Mouse (Mus musculus) C2C12 (cell line): ENCODE measurements around the gene Rgma. TPM values are rescaled to one million over a fixed set of nuclear protein-coding genes. Genes with fewer than 3 reads are reported as not detected.

Experiments used
- H3K27me3 ChIP-seq: one replicate; pipeline ENCODE4 v1.6.1; 2011; ENCODE audit not compliant: control insufficient read depth, insufficient read depth, insufficient read length
- H3K36me3 ChIP-seq: one replicate; pipeline ENCODE4 v1.6.1; 2011; ENCODE audit not compliant: control insufficient read depth, insufficient read depth
- H3K4me3 ChIP-seq: one replicate; pipeline ENCODE4 v1.5.1; 2011; ENCODE audit warnings: mild to moderate bottlenecking, control low read depth; ENCODE audit not compliant: poor library complexity, insufficient read depth, severe bottlenecking
- H3K79me2 ChIP-seq: one replicate; pipeline ENCODE4 v1.6.1; 2011; ENCODE audit not compliant: control insufficient read depth, insufficient read depth
- H3K79me3 ChIP-seq: one replicate; pipeline ENCODE4 v1.6.1; 2011; ENCODE audit warnings: low read depth, control low read depth
- H3ac ChIP-seq: one replicate; pipeline ENCODE3; 2011; ENCODE audit warnings: low read depth; ENCODE audit not compliant: control insufficient read depth, insufficient read length
- CEBPB ChIP-seq: IDR thresholded peaks from one replicate; pipeline ENCODE4 v1.6.1; 2011; ENCODE audit warnings: low read depth, mild to moderate bottlenecking, control low read depth, moderate library complexity
- CTCF ChIP-seq: IDR thresholded peaks from one replicate; pipeline ENCODE4 v1.5.1; 2011; ENCODE audit not compliant: control insufficient read depth, insufficient read depth, insufficient read length
- FOSL1 ChIP-seq: IDR thresholded peaks from one replicate; pipeline ENCODE4 v1.8.0; 2011; ENCODE audit warnings: mild to moderate bottlenecking, low read length; ENCODE audit not compliant: poor library complexity, insufficient read depth, severe bottlenecking
- MAX ChIP-seq: IDR thresholded peaks from one replicate; pipeline ENCODE4 v1.6.1; 2011; ENCODE audit warnings: mild to moderate bottlenecking, control low read depth
- MYOD1 ChIP-seq: IDR thresholded peaks from one replicate; pipeline ENCODE4 v1.6.1; 2011; ENCODE audit warnings: low read depth; ENCODE audit not compliant: control insufficient read depth, insufficient read length
- MYOG ChIP-seq: IDR thresholded peaks from one replicate; pipeline ENCODE4 v1.6.1; 2011; ENCODE audit not compliant: control insufficient read depth, insufficient read length; ENCODE audit errors: extremely low read depth
- USF1 ChIP-seq: IDR thresholded peaks from one replicate; pipeline ENCODE4 v1.6.1; 2011; ENCODE audit warnings: low read depth, mild to moderate bottlenecking, control low read depth, moderate library complexity
- polyA plus RNA-seq: library from polyadenylated mRNA; unstranded; fragments of >200 nt; fragmentation: generic; extraction: Trizol; gene quantifications from one replicate; pipeline ENCODE4 v1.2.1, GENCODE M21; 2012; ENCODE audit warnings: missing spikeins

Rgma gene
- polyA plus RNA-seq, 1 experiment = 1.4 TPM

GRCm38 (mm10) chr7:73330754-73331153, 44.6 kb upstream of the Rgma start:
- H3K36me3 ChIP-seq = no peaks in the 10 kb centered on the region
- no peaks in the 10 kb centered on the region for H3K79me3 ChIP-seq
- no peak overlapping the region for H3K4me3 ChIP-seq
- no peaks in the 10 kb centered on the region for H3K27me3 ChIP-seq
- TF ChIP-seq CEBPB = no peak
- no peak for TF ChIP-seq USF1
- TF ChIP-seq MYOG = no peak
- no peak for TF ChIP-seq MYOD1
- no peak for TF ChIP-seq CTCF
- no peak for TF ChIP-seq MAX
- TF ChIP-seq FOSL1 = no peak
- no peak overlapping the region for H3ac ChIP-seq
- H3K79me2 ChIP-seq = no peaks in the 10 kb centered on the region

GRCm38 (mm10) chr7:73331645-73332044, 43.7 kb upstream of the Rgma start:
- Histone ChIP-seq H3K36me3 (no peaks in the 10 kb centered on the region), H3K79me3 (no peaks in the 10 kb centered on the region), H3ac (no peak overlapping the region), H3K4me3 (no peak overlapping the region), H3K27me3 (no peaks in the 10 kb centered on the region), H3K79me2 (no peaks in the 10 kb centered on the region)
- TF ChIP-seq CEBPB = no peak

GRCm38 (mm10) chr7:73333398-73333988, 41.8 kb upstream of the Rgma start:
- Histone ChIP-seq H3K79me3 (no peaks in the 10 kb centered on the region), H3K36me3 (no peaks in the 10 kb centered on the region), H3ac (no peak overlapping the region), H3K27me3 (no peaks in the 10 kb centered on the region), H3K4me3 (no peak overlapping the region), H3K79me2 (no peaks in the 10 kb centered on the region)
- no peak for TF ChIP-seq CTCF
- TF ChIP-seq FOSL1 = no peak
- no peak for TF ChIP-seq MYOD1
- TF ChIP-seq USF1 = no peak

GRCm38 (mm10) chr7:73334883-73335282, 40.4 kb upstream of the Rgma start:
- Histone ChIP-seq H3K4me3 (no peak overlapping the region), H3K79me2 (no peaks in the 10 kb centered on the region), H3K36me3 (no peaks in the 10 kb centered on the region), H3K27me3 (no peaks in the 10 kb centered on the region), H3ac (no peak overlapping the region), H3K79me3 (no peaks in the 10 kb centered on the region)
- TF ChIP-seq USF1 (no peak), MYOD1 (no peak), FOSL1 (no peak), MYOG (no peak)

GRCm38 (mm10) chr7:73336380-73336779, 38.9 kb upstream of the Rgma start:
- Histone ChIP-seq H3K36me3 (no peaks in the 10 kb centered on the region), H3ac (no peak overlapping the region), H3K79me2 (no peaks in the 10 kb centered on the region), H3K4me3 (no peak overlapping the region), H3K27me3 (no peaks in the 10 kb centered on the region), H3K79me3 (no peaks in the 10 kb centered on the region)
- TF ChIP-seq CEBPB (no peak), CTCF (no peak), MAX (no peak), MYOD1 (no peak), USF1 (no peak), FOSL1 (no peak), MYOG (no peak)

GRCm38 (mm10) chr7:73338353-73338752, 37.0 kb upstream of the Rgma start:
- no peak for TF ChIP-seq FOSL1
- no peak for TF ChIP-seq CEBPB
- no peak for TF ChIP-seq USF1
- TF ChIP-seq MYOG = no peak
- no peak for TF ChIP-seq CTCF
- TF ChIP-seq MAX = no peak
- no peak for TF ChIP-seq MYOD1
- no peaks in the 10 kb centered on the region for H3K79me3 ChIP-seq
- H3ac ChIP-seq = no peak overlapping the region
- H3K27me3 ChIP-seq = no peaks in the 10 kb centered on the region
- H3K4me3 ChIP-seq = no peak overlapping the region
- H3K79me2 ChIP-seq = no peaks in the 10 kb centered on the region
- no peaks in the 10 kb centered on the region for H3K36me3 ChIP-seq

GRCm38 (mm10) chr7:73343852-73344251, 31.5 kb upstream of the Rgma start:
- Histone ChIP-seq H3ac (no peak overlapping the region), H3K79me3 (no peaks in the 10 kb centered on the region)

More at GRCm38 (mm10) chr7:73343852-73344251, 31.5 kb upstream of the Rgma start:
- Histone ChIP-seq H3K4me3 (no peak overlapping the region), H3K27me3 (no peaks in the 10 kb centered on the region), H3K79me2 (no peaks in the 10 kb centered on the region), H3K36me3 (no peaks in the 10 kb centered on the region)
- TF ChIP-seq CEBPB (no peak), MYOD1 (no peak), USF1 (no peak)
